Mouse (Mus musculus) liver, embryonic 12.5 days (tissue): ENCODE data around the gene Hvcn1. TPM values are rescaled to one million over a fixed set of nuclear protein-coding genes. Genes with fewer than 3 reads are reported as not detected.
"Not testable (repeated sequence)": the region's sequence is repeated elsewhere in the genome, so short reads cannot be mapped to it uniquely, and the experiment has no call there.

ENCODE experiments used
- ATAC-seq: fragments of 200-750 bp; cut with Nextera tagmentation; 2 replicates; pipeline ENCODE4 v1.8.0; 2017; ENCODE audit warnings: moderate number of reproducible peaks, mild to moderate bottlenecking, moderate library complexity
- H3K27ac ChIP-seq: fragments of 300-500 bp; sonication (generic); 2 replicates; pipeline ENCODE4 v1.5.1; 2016; ENCODE audit warnings: mild to moderate bottlenecking
- H3K27me3 ChIP-seq: fragments of 300-500 bp; sonication (generic); replicated peaks from 2 replicates; pipeline ENCODE4 v1.6.1; 2016; ENCODE audit warnings: mild to moderate bottlenecking, moderate library complexity
- H3K36me3 ChIP-seq: fragments of 300-500 bp; sonication (generic); 2 replicates; pipeline ENCODE4 v1.6.1; 2016; ENCODE audit warnings: mild to moderate bottlenecking, moderate library complexity
- H3K4me1 ChIP-seq: fragments of 300-500 bp; sonication (generic); 2 replicates; pipeline ENCODE4 v1.6.1; 2016
- H3K4me2 ChIP-seq: fragments of 300-500 bp; sonication (generic); 2 replicates; pipeline ENCODE4 v1.6.1; 2016; ENCODE audit warnings: mild to moderate bottlenecking, moderate library complexity
- H3K4me3 ChIP-seq: fragments of 300-500 bp; sonication (generic); 2 replicates; pipeline ENCODE4 v1.5.1; 2016; ENCODE audit warnings: mild to moderate bottlenecking, moderate library complexity
- H3K9ac ChIP-seq: fragments of 300-500 bp; sonication (generic); 2 replicates; pipeline ENCODE4 v1.6.1; 2016; ENCODE audit warnings: mild to moderate bottlenecking, moderate library complexity
- H3K9me3 ChIP-seq: fragments of 300-500 bp; sonication (generic); replicated peaks from 2 replicates; pipeline ENCODE4 v1.6.1; 2016; ENCODE audit warnings: mild to moderate bottlenecking, moderate library complexity
- WGBS: fragments of 180-500 bp; shearing (Covaris S2); methylation state at CpG from one replicate; pipeline ENCODE4 v1.1.7; 2016; ENCODE audit not compliant: insufficient replicate concordance; 5-methylcytosine and 5-hydroxymethylcytosine counted together
- polyA plus RNA-seq: library from polyadenylated mRNA; unstranded; fragments of >200 nt; fragmentation: Nextera tagmentation; extraction: Ambion mirVana; gene quantifications from 2 replicates; pipeline ENCODE4 v1.2.1, GENCODE M21; 2016

The Hvcn1 gene
- polyA plus RNA-seq, 1 experiment from 2014 or later: 2.1 TPM

GRCm38 (mm10) chr5:122209591-122210368 lies 3.2 kb downstream of the Hvcn1 start:
- peak overlapping the region; percentile 55 for H3K4me2 ChIP-seq
- H3K27me3 ChIP-seq: no peaks in the 10 kb centered on the region
- H3K4me3 ChIP-seq: peak overlapping the region; percentile 22
- peaks cover 9% of the 10 kb centered on the region for H3K4me1 ChIP-seq
- no peaks in the 10 kb centered on the region for H3K9me3 ChIP-seq
- no peak overlapping the region for H3K27ac ChIP-seq
- no peak overlapping the region for H3K9ac ChIP-seq
- ATAC-seq: peak; percentile 55; the same call in 1 of the 2 replicates
- no peaks in the 10 kb centered on the region for H3K36me3 ChIP-seq
- 14% methylated on average over 21 of the region's 21 CpGs for WGBS

- ATAC-seq: no peak
- WGBS: 72% methylated on average over 8 of the region's 8 CpGs
- Histone ChIP-seq H3K4me1 (peaks cover 9% of the 10 kb centered on the region), H3K27me3 (no peaks in the 10 kb centered on the region), H3K36me3 (no peaks in the 10 kb centered on the region), H3K4me2 (no peak overlapping the region), H3K4me3 (no peak overlapping the region), H3K27ac (no peak overlapping the region), H3K9me3 (no peaks in the 10 kb centered on the region), H3K9ac (no peak overlapping the region)
Measured at GRCm38 (mm10) chr5:122210890-122211289, 4.3 kb downstream of the Hvcn1 start.

- no peak overlapping the region for H3K9ac ChIP-seq
- no peaks in the 10 kb centered on the region for H3K27me3 ChIP-seq
- 59% methylated on average over 8 of the region's 8 CpGs for WGBS
- H3K4me3 ChIP-seq: no peak overlapping the region
- H3K9me3 ChIP-seq: no peaks in the 10 kb centered on the region
- no peak overlapping the region for H3K4me2 ChIP-seq
- H3K4me1 ChIP-seq: peaks cover 9% of the 10 kb centered on the region
- ATAC-seq: no peak
- no peak overlapping the region for H3K27ac ChIP-seq
- H3K36me3 ChIP-seq: no peaks in the 10 kb centered on the region
Measured at GRCm38 (mm10) chr5:122212125-122212524, 5.5 kb downstream of the Hvcn1 start.

DNA sequence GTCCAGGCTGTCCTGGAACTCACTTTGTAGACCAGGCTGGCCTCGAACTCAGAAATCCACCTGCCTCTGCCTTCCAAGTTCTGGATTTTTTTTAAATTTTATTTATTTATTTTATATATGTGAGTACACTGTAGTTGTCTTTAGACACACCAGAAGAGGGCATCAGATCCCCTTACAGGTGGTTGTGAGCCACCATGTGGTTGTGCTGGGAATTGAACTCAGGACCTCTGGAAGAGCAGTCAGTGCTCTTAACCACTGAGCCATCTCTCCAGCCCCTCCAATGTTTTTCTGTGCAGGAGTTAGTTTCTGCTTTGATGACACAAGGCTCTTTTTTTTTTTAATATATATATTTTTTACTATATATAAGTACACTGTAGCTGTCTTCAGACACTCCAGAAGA lies 6.2 kb downstream of the Hvcn1 start:
- not testable (repeated sequence) for H3K36me3 ChIP-seq, H3K4me3 ChIP-seq, H3K27me3 ChIP-seq, H3K9ac ChIP-seq, H3K4me2 ChIP-seq, H3K27ac ChIP-seq, H3K9me3 ChIP-seq, H3K4me1 ChIP-seq, ATAC-seq
- 70% methylated on average over 1 of the region's 1 CpGs for WGBS

GRCm38 (mm10) chr5:122213861-122214260 lies 7.3 kb downstream of the Hvcn1 start:
- Histone ChIP-seq H3K4me1 (peaks cover 9% of the 10 kb centered on the region), H3K9ac (no peak overlapping the region), H3K4me2 (no peak overlapping the region), H3K4me3 (no peak overlapping the region), H3K27me3 (no peaks in the 10 kb centered on the region), H3K27ac (no peak overlapping the region), H3K9me3 (no peaks in the 10 kb centered on the region), H3K36me3 (no peaks in the 10 kb centered on the region)
- ATAC-seq: no peak
- WGBS: 76% methylated on average over 6 of the region's 6 CpGs

GRCm38 (mm10) chr5:122217636-122218035 lies 11.0 kb downstream of the Hvcn1 start:
- Histone ChIP-seq H3K36me3 (no peaks in the 10 kb centered on the region), H3K4me1 (peaks cover 12% of the 10 kb centered on the region), H3K9me3 (no peaks in the 10 kb centered on the region), H3K4me3 (no peak overlapping the region), H3K4me2 (no peak overlapping the region), H3K9ac (no peak overlapping the region), H3K27me3 (no peaks in the 10 kb centered on the region), H3K27ac (no peak overlapping the region)
- no peak for ATAC-seq
- 72% methylated on average over 6 of the region's 6 CpGs for WGBS

GRCm38 (mm10) chr5:122218109-122218905 lies 11.7 kb downstream of the Hvcn1 start:
- H3K9ac ChIP-seq: no peak overlapping the region
- H3K27me3 ChIP-seq: no peaks in the 10 kb centered on the region
- no peak for ATAC-seq
- H3K27ac ChIP-seq: no peak overlapping the region
- 65% methylated on average over 12 of the region's 12 CpGs for WGBS
- H3K36me3 ChIP-seq: no peaks in the 10 kb centered on the region
- peaks cover 12% of the 10 kb centered on the region for H3K4me1 ChIP-seq
- H3K4me2 ChIP-seq: no peak overlapping the region
- H3K4me3 ChIP-seq: no peak overlapping the region
- H3K9me3 ChIP-seq: no peaks in the 10 kb centered on the region

DNA sequence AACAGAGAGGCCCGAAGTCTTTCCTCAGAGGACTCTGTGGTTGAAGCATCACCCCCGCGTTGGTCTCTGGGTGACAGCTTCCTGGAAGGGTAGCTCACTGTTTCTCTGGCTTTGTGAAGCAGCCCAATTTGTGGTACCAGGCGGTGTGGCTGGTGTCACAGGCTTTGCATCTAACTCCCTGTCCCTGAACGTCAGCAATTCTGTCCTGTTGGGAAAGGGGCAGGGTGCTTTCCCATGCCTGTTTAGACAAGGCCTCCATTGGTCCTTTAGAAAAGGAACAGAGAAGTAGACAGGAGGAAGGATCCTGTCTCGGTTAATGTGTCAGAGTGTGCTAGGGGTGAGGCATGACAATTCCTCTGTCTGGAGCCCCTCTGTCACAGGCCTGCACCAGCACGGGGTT lies 12.3 kb downstream of the Hvcn1 start:
- no peak overlapping the region for H3K4me2 ChIP-seq
- H3K4me3 ChIP-seq: no peak overlapping the region
- no peak overlapping the region for H3K9ac ChIP-seq
- H3K9me3 ChIP-seq: no peaks in the 10 kb centered on the region
- no peak for ATAC-seq
- H3K36me3 ChIP-seq: no peaks in the 10 kb centered on the region
- 34% methylated on average over 7 of the region's 7 CpGs for WGBS
- no peaks in the 10 kb centered on the region for H3K27me3 ChIP-seq
- peaks cover 12% of the 10 kb centered on the region for H3K4me1 ChIP-seq
- no peak overlapping the region for H3K27ac ChIP-seq

GRCm38 (mm10) chr5:122219655-122220629 lies 13.3 kb downstream of the Hvcn1 start:
- Histone ChIP-seq H3K4me1 (peaks cover 12% of the 10 kb centered on the region), H3K4me3 (no peak overlapping the region), H3K9me3 (no peaks in the 10 kb centered on the region), H3K9ac (no peak overlapping the region), H3K4me2 (no peak overlapping the region), H3K27me3 (no peaks in the 10 kb centered on the region), H3K36me3 (no peaks in the 10 kb centered on the region), H3K27ac (no peak overlapping the region)
- 34% methylated on average over 18 of the region's 18 CpGs for WGBS
- ATAC-seq: no peak

DNA sequence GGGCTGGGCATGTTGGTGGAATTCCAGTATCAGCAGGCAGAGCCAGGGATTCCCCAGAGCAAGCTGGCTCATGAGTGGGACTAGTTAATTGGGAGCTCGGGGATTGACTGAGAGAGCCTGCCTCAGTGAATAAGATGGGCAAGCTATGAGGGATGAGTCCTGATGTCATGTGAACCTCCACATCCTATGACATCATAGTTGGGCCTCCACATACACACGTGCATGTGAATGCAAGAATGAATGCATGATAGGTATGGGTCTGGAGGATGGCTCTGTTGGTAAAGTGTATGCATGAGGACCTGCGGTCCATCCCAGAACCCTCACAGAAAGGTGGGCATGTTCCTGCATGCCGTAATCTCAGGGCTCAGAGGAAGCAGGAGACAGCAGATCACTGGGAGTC lies 14.5 kb downstream of the Hvcn1 start:
- Histone ChIP-seq H3K4me3 (no peak overlapping the region), H3K9ac (no peak overlapping the region), H3K4me2 (no peak overlapping the region), H3K4me1 (peaks cover 12% of the 10 kb centered on the region), H3K27ac (no peak overlapping the region), H3K36me3 (no peaks in the 10 kb centered on the region), H3K9me3 (no peaks in the 10 kb centered on the region), H3K27me3 (no peaks in the 10 kb centered on the region)
- no peak for ATAC-seq
- WGBS: 73% methylated on average over 4 of the region's 4 CpGs

DNA sequence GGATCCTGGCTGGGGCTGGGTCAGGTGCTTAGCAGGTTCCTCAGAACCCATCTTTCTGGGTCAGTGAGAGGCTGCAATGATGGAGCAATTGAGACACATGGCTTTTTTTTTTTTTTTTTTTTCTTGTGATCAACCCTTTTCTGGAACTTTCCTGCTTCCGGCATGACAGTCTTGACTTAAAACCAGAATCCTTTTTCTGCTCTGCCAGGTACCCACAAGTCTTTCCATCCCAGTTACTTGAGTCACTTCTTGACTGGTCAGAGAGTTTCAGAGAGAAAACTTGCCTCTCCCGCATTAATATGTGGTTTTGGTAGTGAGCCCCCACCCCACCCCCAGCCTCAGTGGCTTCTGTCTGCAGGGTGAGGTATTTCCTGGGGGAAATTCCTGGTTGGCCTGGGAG lies 17.7 kb downstream of the Hvcn1 start:
- WGBS: 75% methylated on average over 2 of the region's 2 CpGs

More for the DNA sequence above, 17.7 kb downstream of the Hvcn1 start:
- no peak overlapping the region for H3K4me2 ChIP-seq
- H3K27me3 ChIP-seq: no peaks in the 10 kb centered on the region
- no peak overlapping the region for H3K9ac ChIP-seq
- no peak for ATAC-seq
- no peaks in the 10 kb centered on the region for H3K9me3 ChIP-seq
- no peak overlapping the region for H3K27ac ChIP-seq
- no peaks in the 10 kb centered on the region for H3K36me3 ChIP-seq
- H3K4me1 ChIP-seq: peaks cover 12% of the 10 kb centered on the region
- no peak overlapping the region for H3K4me3 ChIP-seq
